Mouse (Mus musculus): ENCODE data around the gene Lrch3.
"Not testable (repeated sequence)": the region's sequence is repeated elsewhere in the genome, so short reads cannot be mapped to it uniquely, and the experiment has no call there.

The Lrch3 gene

GRCm38 (mm10) chr16:33006888-33007287 is 93.0 kb downstream of the Lrch3 start:
- no peak for DNase-seq

- DNase-seq = no peak
These were observed 93.5 kb downstream of the Lrch3 start for GRCm38 (mm10) chr16:33007436-33007835.

GRCm38 (mm10) chr16:33010166-33010565 is 96.3 kb downstream of the Lrch3 start:
- DNase-seq = no peak

- no peak for DNase-seq
These were observed 99.9 kb downstream of the Lrch3 start for GRCm38 (mm10) chr16:33013801-33014200.

- DNase-seq = no peak
These were observed 101.0 kb downstream of the Lrch3 start for GRCm38 (mm10) chr16:33014921-33015320.

GRCm38 (mm10) chr16:33015396-33015907 is 101.6 kb downstream of the Lrch3 start:
- no peak for DNase-seq

- no peak for DNase-seq
These were observed 102.1 kb downstream of the Lrch3 start for GRCm38 (mm10) chr16:33015986-33016385.

- no peak for DNase-seq
These were observed 103.9 kb downstream of the Lrch3 start for GRCm38 (mm10) chr16:33017677-33018349.

GRCm38 (mm10) chr16:33019117-33019770 is 105.3 kb downstream of the Lrch3 start:
- DNase-seq = no peak

GRCm38 (mm10) chr16:33021381-33021780 is 107.5 kb downstream of the Lrch3 start:
- no peak for DNase-seq

GRCm38 (mm10) chr16:33023750-33024149 is 109.8 kb downstream of the Lrch3 start:
- DNase-seq = peak; percentile 82

GRCm38 (mm10) chr16:33024456-33025104 is 110.7 kb downstream of the Lrch3 start:
- DNase-seq = no peak

- no peak for DNase-seq
These were observed 112.5 kb downstream of the Lrch3 start for GRCm38 (mm10) chr16:33026357-33026756.

GRCm38 (mm10) chr16:33036006-33036405 is 122.1 kb downstream of the Lrch3 start:
- no peak for DNase-seq

- no peak for DNase-seq
These were observed 128.8 kb downstream of the Lrch3 start for GRCm38 (mm10) chr16:33042682-33043081.

- no peak for DNase-seq
These were observed 129.4 kb downstream of the Lrch3 start for GRCm38 (mm10) chr16:33043268-33043667.

- DNase-seq = no peak
These were observed 134.1 kb downstream of the Lrch3 start for GRCm38 (mm10) chr16:33048004-33048403.

- no peak for DNase-seq
These were observed 134.8 kb downstream of the Lrch3 start for GRCm38 (mm10) chr16:33048686-33049085.

- DNase-seq = no peak
These were observed 135.9 kb downstream of the Lrch3 start for GRCm38 (mm10) chr16:33049809-33050208.

GRCm38 (mm10) chr16:33053141-33053540 is 139.2 kb downstream of the Lrch3 start:
- no peak for DNase-seq

- DNase-seq = not testable (repeated sequence)
These were observed 141.0 kb downstream of the Lrch3 start for GRCm38 (mm10) chr16:33054927-33055326.

- no peak for DNase-seq
These were observed 141.8 kb downstream of the Lrch3 start for GRCm38 (mm10) chr16:33055655-33056054.

GRCm38 (mm10) chr16:33056095-33056785 is 142.3 kb downstream of the Lrch3 start, which contains the start of the genes Iqcg and Rpl35a:
Iqcg (minus strand) TSS chr16:33056218.
Rpl35a (plus strand) TSS chr16:33056453.
- peak; percentile 97 for DNase-seq
